Mouse (Mus musculus) E14TG2a.4 (cell line): ENCODE measurements around the gene Mme.

Experiments used
- CTCF ChIP-seq: conservative IDR thresholded peaks from 2 replicates; pipeline ENCODE4 v1.5.1; 2014; ENCODE audit warnings: low read length
- NANOG ChIP-seq: IDR thresholded peaks from 2 replicates; pipeline ENCODE4 v1.6.1; 2014; ENCODE audit warnings: borderline replicate concordance, low read length, mixed read lengths
- POU5F1 ChIP-seq: IDR thresholded peaks from 2 replicates; pipeline ENCODE4 v1.6.1; 2014; ENCODE audit warnings: low read length, borderline replicate concordance

DNA sequence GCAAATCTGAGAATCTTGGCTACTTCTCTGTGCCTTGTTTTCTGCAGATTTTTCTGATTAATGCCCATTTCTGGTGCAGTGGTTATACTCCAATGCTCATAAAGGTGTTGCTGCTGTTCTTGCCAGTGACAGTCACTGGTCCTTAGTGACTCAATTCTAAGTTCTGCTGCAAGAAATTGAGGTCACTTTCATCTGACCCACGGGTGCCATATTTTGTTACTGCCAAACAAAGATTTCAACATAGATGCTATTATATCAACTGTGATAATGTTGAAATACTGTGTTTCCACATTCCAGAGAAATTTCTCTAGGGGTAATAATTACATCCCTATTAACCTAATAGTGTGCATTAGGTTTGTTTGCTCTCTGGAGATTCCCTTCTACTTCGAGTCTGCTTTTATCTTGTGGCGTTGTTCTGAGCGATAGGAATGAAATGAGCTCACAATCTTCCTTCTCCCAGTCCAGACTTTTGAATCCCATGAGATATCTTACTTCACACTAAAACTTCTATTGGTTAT lies 153.1 kb downstream of the Mme start:
- TF ChIP-seq CTCF (no peak), NANOG (no peak), POU5F1 (no peak)
